ENCODE assay signal across 39 mouse cellular contexts in the genomic region with DNA sequence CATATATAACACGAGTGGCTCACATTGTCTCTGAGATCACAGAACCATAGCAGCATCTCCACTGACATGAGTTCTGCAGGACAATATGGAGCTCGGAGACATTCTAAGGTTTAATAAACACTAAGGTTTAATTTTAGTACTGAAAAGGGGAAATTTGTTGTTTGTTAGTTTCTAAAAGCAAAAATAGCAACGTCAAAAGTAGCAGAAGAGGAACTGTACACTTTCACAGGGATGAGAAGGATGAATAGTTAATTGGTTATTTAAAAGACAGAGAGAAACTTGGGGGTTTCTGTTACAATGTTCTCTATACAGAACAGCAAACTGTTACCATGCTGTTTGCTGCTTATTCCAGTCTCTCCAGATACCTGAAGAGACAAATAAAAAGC. TPM values are rescaled to one million over a fixed set of nuclear protein-coding genes. Genes with fewer than 3 reads are reported as not detected.
"Had no signal": no experiment of that assay in that cellular context is flagged by ENCODE, and none has a peak within 500 bp of the region (broad histone marks: within the 10 kb centered on the region; RNA-seq: fewer than 3 reads in every experiment).

No protein-coding gene starts in this region.

- H3K27ac ChIP-seq: gastrocnemius, adult 2 months; heart, embryonic 10.5 days; hindbrain, embryonic 10.5 days; hindbrain, embryonic 12.5 days; hindbrain, embryonic 14.5 days; intestine, embryonic 15.5 days; layer of hippocampus, adult 2 months; left cerebral cortex, adult 2 months; limb, embryonic 13.5 days; limb, embryonic 15.5 days had no signal

- H3K36me3 ChIP-seq: heart, embryonic 10.5 days; heart, embryonic 12.5 days; hindbrain, embryonic 10.5 days; hindbrain, embryonic 12.5 days; intestine, embryonic 15.5 days; limb, embryonic 13.5 days; limb, embryonic 15.5 days had no signal

- H3K4me3 ChIP-seq: gastrocnemius, adult 2 months; heart, embryonic 10.5 days; heart, embryonic 12.5 days; hindbrain, embryonic 10.5 days; hindbrain, embryonic 12.5 days; intestine, embryonic 15.5 days; layer of hippocampus, adult 2 months; left cerebral cortex, adult 2 months; limb, embryonic 13.5 days; limb, embryonic 15.5 days had no signal

- H3K9ac ChIP-seq: heart, embryonic 12.5 days; hindbrain, embryonic 12.5 days; hindbrain, embryonic 14.5 days; intestine, embryonic 15.5 days; limb, embryonic 13.5 days; limb, embryonic 15.5 days had no signal

- H3K9me3 ChIP-seq: heart, embryonic 10.5 days; hindbrain, embryonic 10.5 days; hindbrain, embryonic 12.5 days; intestine, embryonic 15.5 days; limb, embryonic 13.5 days; limb, embryonic 15.5 days had no signal

- H3K4me2 ChIP-seq: heart, embryonic 12.5 days; hindbrain, embryonic 12.5 days; hindbrain, embryonic 14.5 days; intestine, embryonic 15.5 days; limb, embryonic 13.5 days; limb, embryonic 15.5 days had no signal

- DNase-seq: gastrocnemius, adult 2 months; gastrocnemius, postnatal 10 days; gastrocnemius, postnatal 25 days; heart, adult 18-20 months; heart, postnatal 10 days; heart, postnatal 4 days; kidney, adult 18-20 months; kidney, adult 8-10 months; kidney, postnatal 10 days; kidney, postnatal 25 days; kidney, postnatal 4 days; left cerebral cortex, postnatal 4 days had no signal

RNA-seq across cellular contexts. Expression of gene Ikzf3, which starts 1.5 kb away (rescaled TPM):
- total RNA-seq: granulocyte monocyte progenitor cell, adult 5-6 weeks; layer of hippocampus, postnatal 10 days had no signal
- polyA plus RNA-seq: heart, embryonic 14.5 days; hindbrain, embryonic 12.5 days; limb, embryonic 11.5 days had no signal

RNA-seq across cellular contexts. Expression of gene Zpbp2, which starts 3.6 kb away (rescaled TPM):
- total RNA-seq: gastrocnemius, adult 2 months; gastrocnemius, postnatal 10 days; gastrocnemius, postnatal 25 days; gastrocnemius, postnatal 4 days; heart, adult 18-20 months; heart, adult 8-10 months; heart, postnatal 10 days; heart, postnatal 25 days; layer of hippocampus, adult 2 months; layer of hippocampus, postnatal 10 days; layer of hippocampus, postnatal 25 days; left cerebral cortex, adult 2 months; left cerebral cortex, postnatal 25 days; left cerebral cortex, postnatal 4 days had no signal
- polyA plus RNA-seq: hindbrain, embryonic 14.5 days; liver, adult 2 months had no signal

RNA-seq across cellular contexts. Expression of gene Lrrc3c, which starts 50.8 kb away (rescaled TPM):
- total RNA-seq: gastrocnemius, adult 2 months; gastrocnemius, postnatal 10 days; gastrocnemius, postnatal 25 days; gastrocnemius, postnatal 4 days; granulocyte monocyte progenitor cell, adult 5-6 weeks; heart, adult 18-20 months; heart, adult 8-10 months; heart, postnatal 10 days; heart, postnatal 25 days; heart, postnatal 4 days; layer of hippocampus, adult 2 months; layer of hippocampus, postnatal 10 days; layer of hippocampus, postnatal 25 days; left cerebral cortex, adult 2 months; left cerebral cortex, postnatal 25 days; left cerebral cortex, postnatal 4 days; liver, adult 2 months had no signal
- polyA plus RNA-seq: frontal cortex, adult 2 months; heart, embryonic 10.5 days; heart, embryonic 12.5 days; heart, embryonic 14.5 days; heart, embryonic 16.5 days; hindbrain, embryonic 10.5 days; hindbrain, embryonic 12.5 days; hindbrain, embryonic 14.5 days; hindbrain, embryonic 16.5 days; inflammation-experienced regulatory T-cells, adult 6 months; intestine, embryonic 15.5 days; intestine, postnatal 0 days; kidney, embryonic 14.5 days; kidney, embryonic 16.5 days; limb, embryonic 11.5 days; limb, embryonic 13.5 days; limb, embryonic 15.5 days; liver, adult 2 months had no signal
